In the genomic region with DNA sequence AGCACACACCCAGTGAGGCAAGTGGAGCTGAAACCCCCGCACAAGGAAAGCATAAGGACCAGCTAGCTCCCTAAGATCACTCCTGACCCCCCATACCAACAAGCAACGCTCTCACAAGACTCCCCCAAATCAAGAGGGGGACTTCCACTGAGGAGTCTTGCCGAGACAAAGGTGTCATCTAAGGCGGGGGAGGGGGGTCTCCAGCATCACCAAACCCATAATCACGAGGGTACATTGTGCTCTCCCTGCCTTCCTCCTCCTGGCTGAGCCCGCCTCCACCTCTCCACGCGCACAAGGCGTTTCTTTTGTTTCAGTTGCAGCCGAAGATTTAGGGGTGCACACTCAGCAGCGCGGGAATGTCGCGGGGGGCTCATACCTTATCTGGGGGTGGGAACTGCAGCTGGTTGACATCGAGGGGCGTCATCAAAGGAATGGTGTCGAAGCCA, we compare ENCODE assay signal across 8 mouse cellular contexts. TPM values are rescaled to one million over a fixed set of nuclear protein-coding genes. Genes with fewer than 3 reads are reported as not detected.
DNase-seq lines count a peak whose midpoint lies in the region; ATAC-seq lines count a peak whose summit lies in the region.

No protein-coding gene starts in this region.

- WGBS in heart, embryonic 14.5 days, result 7% methylated on average over 17 of the region's 17 CpGs
- WGBS in forebrain, embryonic 10.5 days, result 3% methylated on average over 17 of the region's 17 CpGs
- 4% methylated on average over 17 of the region's 17 CpGs for WGBS in limb, embryonic 11.5 days

- H3K9me3 ChIP-seq in heart, embryonic 14.5 days (ENCODE audit: control insufficient read depth, low read length), result no peaks in the 10 kb centered on the region
- H3K9me3 ChIP-seq in forebrain, embryonic 10.5 days, result peaks cover 10% of the 10 kb centered on the region
- peaks cover 4% of the 10 kb centered on the region; the same call in 1 of the 2 replicates for H3K9me3 ChIP-seq in limb, embryonic 11.5 days (ENCODE audit: control insufficient read depth, low read length)

- peak overlapping the region; percentile 97 for H3K4me2 ChIP-seq in heart, embryonic 14.5 days (ENCODE audit: low read length)
- H3K4me2 ChIP-seq in limb, embryonic 11.5 days (ENCODE audit: low read depth, severe bottlenecking), result peak overlapping the region; percentile 84

- intact Hi-C loops in heart, postnatal 36 days (cut with DNase I), result no loop called here

- peaks cover 3 to 9% of the 10 kb centered on the region in 2 experiments; a peak in 2 of 4 replicates for H3K4me1 ChIP-seq in heart, embryonic 14.5 days (ENCODE audit: control insufficient read depth in 2 of 2, insufficient read depth in 2 of 2, low read length in 2 of 2)
- H3K4me1 ChIP-seq in forebrain, embryonic 10.5 days, result peaks cover 38% of the 10 kb centered on the region
- peaks cover 13% of the 10 kb centered on the region; the same call in 1 of the 2 replicates for H3K4me1 ChIP-seq in limb, embryonic 11.5 days (ENCODE audit: control insufficient read depth, insufficient read depth, low read length)

- peak overlapping the region; percentile 59 to 86 for H3K4me3 ChIP-seq in heart, embryonic 14.5 days (ENCODE audit: control insufficient read depth in 1 of 2, insufficient read depth in 1 of 2, low read depth in 1 of 2, low read length in 2 of 2)
- peak overlapping the region; percentile 89 for H3K4me3 ChIP-seq in forebrain, embryonic 10.5 days
- H3K4me3 ChIP-seq in limb, embryonic 11.5 days (ENCODE audit: low read depth, low read length), result peak overlapping the region; percentile 92

- peak overlapping the region; percentile 71 for H3K9ac ChIP-seq in heart, embryonic 14.5 days (ENCODE audit: low read length)
- H3K9ac ChIP-seq in limb, embryonic 11.5 days (ENCODE audit: low read length), result peak overlapping the region; percentile 95

- H3K27ac ChIP-seq in heart, embryonic 14.5 days (replicated peaks in 1 of 2; ENCODE audit: control insufficient read depth in 1 of 2, insufficient read depth in 1 of 2, low read depth in 2 of 2, low read length in 2 of 2), result no peak overlapping the region
- H3K27ac ChIP-seq in forebrain, embryonic 10.5 days, result peak overlapping the region; percentile 95
- no peak overlapping the region for H3K27ac ChIP-seq in limb, embryonic 11.5 days (replicated peaks; ENCODE audit: low read depth, low read length)

- ATAC-seq in heart, embryonic 14.5 days (ENCODE audit: insufficient number of reproducible peaks, insufficient read depth, low FRiP score, low read depth), result no peak
- ATAC-seq in limb, embryonic 11.5 days (ENCODE audit: insufficient number of reproducible peaks, low FRiP score, low TSS enrichment, low read depth), result peak; percentile 35; the same call in 1 of the 2 replicates

- H3K27me3 ChIP-seq in heart, embryonic 14.5 days (ENCODE audit: control insufficient read depth, insufficient read depth, low read length), result peaks cover 70% of the 10 kb centered on the region
- H3K27me3 ChIP-seq in forebrain, embryonic 10.5 days (ENCODE audit: poor library complexity, severe bottlenecking), result peaks cover 66% of the 10 kb centered on the region
- peaks cover 13% of the 10 kb centered on the region for H3K27me3 ChIP-seq in limb, embryonic 11.5 days (ENCODE audit: control insufficient read depth, insufficient read depth, low read length)

- DNase-seq in heart, postnatal 36 days, result no peak
- peak; percentile 83 for DNase-seq in brain, adult 2 months (ENCODE audit: low read depth, low spot score)
- DNase-seq in forebrain, embryonic 10.5 days (ENCODE audit: extremely low spot score, low spot score), result no peak
- peak; percentile 61 for DNase-seq in limb, embryonic 11.5 days (ENCODE audit: low spot score)
- peak; percentile 62 for DNase-seq in retina, postnatal 1 day
- DNase-seq in ovary, postnatal 10 days (ENCODE audit: low spot score), result no peak
- no peak for DNase-seq in thymus, postnatal 0 days (ENCODE audit: low spot score)

- H3K36me3 ChIP-seq in heart, embryonic 14.5 days (ENCODE audit: control insufficient read depth, insufficient read depth, low read length), result no peaks in the 10 kb centered on the region
- H3K36me3 ChIP-seq in forebrain, embryonic 10.5 days (replicated peaks), result peaks cover 42% of the 10 kb centered on the region
- peaks cover 21% of the 10 kb centered on the region for H3K36me3 ChIP-seq in limb, embryonic 11.5 days (ENCODE audit: control insufficient read depth, insufficient read depth, low read length)

RNA-seq across cellular contexts. Expression of gene Nsg1, which starts 1.2 kb away (rescaled TPM):
- 3.6 and 5.5 TPM in 2 replicates for polyA plus RNA-seq in heart, embryonic 14.5 days (2014; fragmentation: Nextera tagmentation; extraction: Ambion mirVana)
- 1 to 10 TPM; 7.6 to 9.5 TPM for total RNA-seq in heart, postnatal 36 days (2021)
- 112 and 114 TPM in 2 replicates for polyA plus RNA-seq in forebrain, embryonic 10.5 days (2016; fragmentation: Nextera tagmentation; extraction: Ambion mirVana)
- polyA plus RNA-seq in limb, embryonic 11.5 days (2014; fragmentation: Nextera tagmentation; extraction: Ambion mirVana), result 33.6 and 34.9 TPM in 2 replicates
- polyA plus RNA-seq in thymus, postnatal 0 days (2015; fragmentation: Nextera tagmentation; extraction: Ambion mirVana), result 4.1 and 5.3 TPM in 2 replicates

Comparison
In these comparisons a context has a peak if more than half of its experiments do, and no peak if none do; other contexts are left out.
1. DNase-seq: peak in brain, adult 2 months (single experiment), limb, embryonic 11.5 days (single experiment) and retina, postnatal 1 day (single experiment); none in heart, postnatal 36 days (0 of 2), forebrain, embryonic 10.5 days (single experiment), ovary, postnatal 10 days (single experiment) and thymus, postnatal 0 days (single experiment).
2. Peak in every context shown above with its lines, with median percentiles within 50 percentile points of each other: H3K4me3 ChIP-seq.